Mouse (Mus musculus): ENCODE data around the gene Wars.

The Wars gene

DNA sequence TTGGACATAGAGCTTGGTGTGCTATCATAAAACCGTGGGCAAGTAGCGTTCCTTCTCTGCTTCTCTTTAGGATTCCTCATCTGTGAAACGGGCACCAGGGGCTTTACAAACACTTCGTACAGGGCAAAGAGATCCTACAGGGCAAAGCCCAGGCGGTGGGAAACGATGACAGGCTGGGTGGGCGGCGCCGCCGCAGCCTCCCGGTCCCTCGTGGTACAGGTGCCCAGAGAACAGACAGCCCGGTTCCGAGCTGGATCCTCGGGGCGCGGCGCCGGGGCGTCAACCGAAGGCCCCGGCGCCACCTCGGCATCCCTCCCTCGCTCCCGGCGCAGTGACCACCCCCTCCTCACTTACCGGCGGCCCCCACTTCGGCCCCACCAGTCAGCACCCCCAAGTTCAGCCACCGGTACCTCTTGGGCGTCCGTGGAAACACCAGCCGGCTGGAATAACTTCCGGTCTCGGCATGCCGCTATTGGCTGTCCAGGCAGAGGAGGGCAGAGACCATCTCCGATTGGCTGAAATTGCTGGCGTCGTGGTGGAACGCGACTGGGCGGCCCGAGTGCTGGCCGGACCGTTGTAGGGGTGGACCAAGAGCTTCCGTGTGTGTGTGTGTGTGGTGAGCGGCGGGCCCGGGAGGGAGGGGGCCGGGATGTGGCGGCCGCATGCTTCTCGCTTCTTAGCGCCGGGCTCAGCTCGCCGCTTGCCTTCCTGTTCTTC, at the start of gene Wars:
Gene Wars (minus strand): TSS at position 460 of the 717 bp plus-strand sequence.
- in situ Hi-C loops (cut with MboI, MseI) = loop anchor here (10.0 kb wide), 2 partner anchors 99 to 129 kb away; partner anchors contain the start of gene Yy1

GRCm38 (mm10) chr12:108942203-108942923, 48.4 kb upstream of the Wars start:
- in situ Hi-C loops (cut with MboI, MseI) = loop anchor here (10.0 kb wide), 1 partner anchor 1972 kb away; no protein-coding TSS in a partner anchor

- in situ Hi-C loops (cut with MboI, MseI) = loop anchor here (10.0 kb wide), 1 partner anchor 1974 kb away; no protein-coding TSS in a partner anchor
These were observed 47.3 kb upstream of the Wars start for GRCm38 (mm10) chr12:108941282-108941681.

- in situ Hi-C loops (cut with MboI, MseI) = loop anchor here (10.0 kb wide), 1 partner anchor 1975 kb away; no protein-coding TSS in a partner anchor
These were observed 46.3 kb upstream of the Wars start for GRCm38 (mm10) chr12:108940255-108940654.

- in situ Hi-C loops (cut with MboI, MseI) = no loop called here
These were observed 45.3 kb upstream of the Wars start for GRCm38 (mm10) chr12:108939317-108939716.

- in situ Hi-C loops (cut with MboI, MseI) = no loop called here
These were observed 44.9 kb upstream of the Wars start for GRCm38 (mm10) chr12:108938844-108939243.

DNA sequence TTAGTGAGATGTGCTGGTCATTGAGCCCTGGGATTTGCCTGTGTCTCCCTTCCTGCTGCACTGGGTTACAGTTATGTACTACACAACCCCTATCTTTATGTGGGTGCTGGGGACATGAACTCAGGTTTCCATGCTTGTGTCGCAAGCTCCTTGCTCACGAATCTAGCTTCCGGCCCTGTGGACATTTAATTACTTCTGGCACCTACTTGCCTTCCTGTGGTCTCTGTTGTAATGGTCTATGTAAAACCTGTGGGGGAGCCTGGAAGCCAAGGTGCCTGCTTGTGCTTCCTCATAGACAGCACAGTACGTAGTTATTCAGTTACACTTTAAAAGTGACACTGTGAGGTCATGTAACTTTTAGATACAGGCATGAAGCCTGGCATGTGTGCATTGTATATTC, 43.5 kb upstream of the Wars start:
- in situ Hi-C loops (cut with MboI, MseI) = no loop called here

DNA sequence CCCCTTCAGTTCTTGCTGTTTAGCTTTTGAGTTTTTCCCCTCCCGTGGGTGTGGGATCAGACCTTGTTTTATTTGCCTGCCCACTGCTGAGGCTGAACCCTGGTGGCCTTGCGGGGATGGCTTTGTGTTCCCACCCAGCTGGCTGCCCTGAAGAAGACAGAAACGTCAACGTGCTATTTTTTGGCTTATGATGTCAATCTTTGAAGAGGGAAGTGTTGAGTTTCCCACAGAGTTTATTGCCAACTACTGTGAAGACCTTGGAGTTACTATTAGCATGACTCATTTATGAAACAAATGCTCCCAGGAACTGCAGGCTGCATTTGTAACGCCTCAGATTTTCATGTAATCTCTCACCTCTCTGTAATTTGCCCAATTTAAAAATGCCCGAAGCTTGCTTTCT, 42.9 kb upstream of the Wars start:
- in situ Hi-C loops (cut with MboI, MseI) = no loop called here

DNA sequence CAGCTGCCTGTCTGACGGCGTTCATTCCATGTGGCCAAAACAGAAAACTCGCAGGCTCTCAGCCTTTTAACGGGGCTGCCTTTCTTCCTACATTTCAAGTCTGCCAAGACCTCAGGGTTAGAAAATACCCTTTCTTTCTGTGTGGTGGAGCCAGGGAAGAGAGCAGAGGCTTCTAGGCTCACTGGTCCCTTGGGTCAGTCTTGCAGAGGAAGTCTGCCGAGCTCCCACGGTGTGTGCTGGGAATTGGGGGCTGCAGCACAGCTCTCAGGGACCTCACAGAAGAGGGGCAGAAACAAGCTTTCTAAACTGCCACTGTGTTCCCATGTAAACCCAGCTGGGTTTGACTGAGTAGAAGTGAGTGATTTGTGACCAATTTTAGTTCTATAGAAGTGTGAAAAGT, 40.3 kb upstream of the Wars start:
- in situ Hi-C loops (cut with MboI, MseI) = no loop called here

DNA sequence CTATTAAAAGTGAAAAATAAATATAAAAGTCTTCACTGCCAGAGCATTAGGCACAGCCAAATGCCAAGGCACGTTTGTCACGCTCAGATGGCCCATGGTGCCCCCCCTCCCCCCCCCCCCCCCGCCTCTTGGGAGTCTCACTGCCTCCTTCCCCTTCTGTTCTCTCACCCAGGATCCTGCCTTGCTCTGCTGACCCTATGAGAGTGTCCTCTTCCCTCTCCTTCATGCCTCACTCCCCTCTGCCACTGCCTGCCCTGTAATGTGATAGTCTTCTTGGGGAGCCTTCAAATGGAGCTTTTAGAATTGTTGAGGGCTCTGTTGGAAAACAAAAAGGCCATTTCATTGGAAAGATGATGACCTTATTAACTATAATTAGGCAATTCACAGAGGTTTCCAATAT, 38.1 kb upstream of the Wars start:
- in situ Hi-C loops (cut with MboI, MseI) = no loop called here

- in situ Hi-C loops (cut with MboI, MseI) = no loop called here
These were observed 37.5 kb upstream of the Wars start for GRCm38 (mm10) chr12:108931341-108932053.

DNA sequence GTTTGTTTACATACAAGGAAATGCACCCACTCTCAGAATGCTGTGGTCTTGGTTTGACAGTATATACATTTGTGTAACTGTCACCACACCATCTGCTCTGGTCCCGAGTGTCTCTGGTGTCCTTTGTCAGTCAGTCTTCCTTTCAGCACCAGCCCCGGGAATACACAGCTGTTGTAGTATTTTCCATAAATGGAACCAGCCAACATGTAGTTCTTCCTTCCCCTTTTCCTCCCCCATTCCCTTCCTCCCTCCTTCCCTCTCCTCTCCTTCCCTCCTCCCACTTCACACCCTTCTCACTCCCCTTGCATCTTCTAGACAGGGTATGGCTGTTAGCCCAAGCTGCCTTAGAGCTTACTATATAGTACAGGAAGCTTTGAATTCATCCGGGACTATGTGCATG, 35.5 kb upstream of the Wars start:
- in situ Hi-C loops (cut with MboI, MseI) = no loop called here

- in situ Hi-C loops (cut with MboI, MseI) = no loop called here
These were observed 34.3 kb upstream of the Wars start for GRCm38 (mm10) chr12:108928249-108928648.

DNA sequence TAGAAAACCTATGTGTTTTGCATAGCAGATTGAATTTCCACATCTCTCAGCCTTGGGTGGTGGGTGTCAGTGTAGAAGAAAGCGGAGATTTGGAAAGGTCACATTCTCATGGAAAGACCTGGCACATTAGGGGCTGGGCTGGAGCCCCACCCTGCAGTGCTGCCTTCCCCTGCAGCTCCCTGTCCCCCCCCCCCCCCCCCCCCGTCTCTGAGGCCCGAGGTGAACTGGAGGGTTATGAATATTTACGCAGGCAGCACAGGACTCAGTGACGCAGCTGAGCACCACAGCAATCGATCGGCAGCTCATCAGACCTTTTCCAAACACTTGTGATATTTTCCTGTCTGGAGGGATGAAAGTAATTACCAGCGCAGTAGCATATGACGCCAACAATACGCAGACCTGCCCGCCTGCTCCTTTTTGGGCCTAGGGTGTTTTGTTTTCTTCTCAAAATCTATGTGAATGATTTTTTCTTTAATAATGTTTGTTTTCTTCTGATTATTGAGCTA, 32.7 kb upstream of the Wars start:
- in situ Hi-C loops (cut with MboI, MseI) = no loop called here

GRCm38 (mm10) chr12:108918753-108919152, 24.8 kb upstream of the Wars start:
- in situ Hi-C loops (cut with MboI, MseI) = no loop called here

DNA sequence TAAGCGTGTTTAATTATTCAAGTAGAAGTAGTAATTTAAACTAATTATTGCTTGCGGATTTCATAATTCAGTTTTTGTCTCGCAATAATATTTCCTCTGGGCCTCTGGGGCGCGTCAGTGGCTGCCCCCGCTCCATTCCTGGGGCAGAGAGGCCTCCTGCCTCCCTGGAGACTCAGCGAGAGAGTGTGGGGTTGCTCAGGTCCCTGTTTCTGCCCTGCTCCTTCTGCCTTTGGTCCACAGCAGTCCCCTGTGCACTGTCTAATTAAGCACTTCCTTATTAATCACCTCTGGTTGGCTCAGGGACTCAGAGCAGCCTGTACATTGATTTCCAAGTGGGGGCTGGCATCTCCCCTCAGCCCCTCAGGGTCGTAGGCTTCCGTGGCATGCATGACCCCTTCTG, 23.5 kb upstream of the Wars start:
- in situ Hi-C loops (cut with MboI, MseI) = no loop called here

GRCm38 (mm10) chr12:108916447-108917042, 22.6 kb upstream of the Wars start:
- in situ Hi-C loops (cut with MboI, MseI) = no loop called here

DNA sequence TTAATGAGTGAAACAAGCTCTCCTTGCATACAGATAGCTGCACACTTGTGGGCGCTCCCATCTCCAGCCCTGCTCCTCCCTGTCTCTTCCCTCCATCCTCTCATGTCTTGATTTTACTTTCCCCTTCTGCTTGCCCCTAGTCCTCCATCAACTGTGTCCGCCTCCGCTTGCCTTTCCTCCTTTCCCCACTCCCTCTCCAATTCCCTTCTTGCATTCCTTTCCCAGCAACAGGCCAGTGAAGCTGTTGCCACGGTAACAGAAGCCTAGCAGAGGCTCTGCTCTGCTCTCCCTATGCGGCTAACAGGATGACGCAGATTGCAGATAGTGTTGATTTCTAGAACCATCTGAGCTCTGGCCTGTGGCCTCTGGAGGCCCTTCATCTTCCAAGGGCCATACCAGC, 21.9 kb upstream of the Wars start:
- in situ Hi-C loops (cut with MboI, MseI) = no loop called here

- in situ Hi-C loops (cut with MboI, MseI) = no loop called here
These were observed 20.9 kb upstream of the Wars start for GRCm38 (mm10) chr12:108914709-108915340.

DNA sequence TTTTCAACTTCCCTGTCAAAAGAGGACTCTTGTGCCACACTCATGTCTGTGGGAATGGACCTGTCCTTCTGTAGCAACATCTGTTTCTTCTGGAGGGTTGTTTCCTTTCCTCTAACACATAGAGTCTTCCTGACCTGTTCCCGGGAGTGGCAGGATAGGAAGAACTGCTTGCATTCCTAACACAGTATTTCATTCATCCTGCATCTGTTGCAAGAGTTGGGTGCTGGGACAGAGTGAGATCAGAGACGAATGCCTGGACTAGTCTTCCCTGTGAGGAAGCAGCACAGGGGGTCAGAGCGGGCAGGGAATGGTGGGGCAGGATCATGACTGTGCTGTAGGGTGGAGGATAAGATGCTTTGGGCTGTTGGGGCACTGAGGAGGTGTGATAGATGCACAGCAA, 20.2 kb upstream of the Wars start:
- in situ Hi-C loops (cut with MboI, MseI) = no loop called here

- in situ Hi-C loops (cut with MboI, MseI) = no loop called here
These were observed 18.5 kb upstream of the Wars start for GRCm38 (mm10) chr12:108912442-108912841.
